Mouse (Mus musculus) lung, postnatal 0 days (tissue): Measurements from ENCODE around the gene Tmem108.

Experiments
- CTCF ChIP-seq: IDR thresholded peaks from 2 replicates; pipeline ENCODE4 v1.5.1; 2016; ENCODE audit warnings: antibody characterized with exemption, mild to moderate bottlenecking
- EP300 ChIP-seq: IDR thresholded peaks from 2 replicates; pipeline ENCODE4 v1.6.1; 2016; ENCODE audit warnings: antibody characterized with exemption, mild to moderate bottlenecking, control low read depth

DNA sequence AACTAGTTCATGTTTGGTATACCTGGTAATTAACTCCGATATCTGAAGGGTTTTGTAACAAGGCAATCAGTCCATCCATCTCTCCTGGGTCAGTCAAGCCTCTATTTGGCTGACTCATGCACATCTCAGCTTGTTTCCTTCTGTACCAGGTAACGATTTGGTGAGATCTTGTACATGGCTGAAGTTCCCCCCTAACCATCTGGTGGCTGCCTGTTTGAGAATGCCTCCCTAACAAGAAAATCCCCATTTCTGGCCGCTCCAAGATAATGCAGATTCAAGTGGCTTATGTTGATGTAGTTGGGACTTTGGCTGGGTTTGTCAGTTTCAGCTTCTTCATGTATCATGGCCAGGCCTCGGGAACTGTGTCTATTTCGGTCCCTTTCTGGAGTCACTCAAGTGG is 170.8 kb downstream of the Tmem108 start:
- no peak for TF ChIP-seq CTCF
- TF ChIP-seq EP300, result no peak
